Mouse (Mus musculus) myocyte (in vitro differentiated cells): ENCODE data around the gene Ulk4.
A peak's percentile ranks its signal among the peaks of the same experiment; 100 is the strongest.

Experiments
- CEBPB ChIP-seq: IDR thresholded peaks from 2 replicates; pipeline ENCODE4 v1.6.1; 2011; ENCODE audit warnings: mild to moderate bottlenecking, moderate library complexity; ENCODE audit not compliant: poor library complexity, insufficient read depth, severe bottlenecking
- E2F4 ChIP-seq: IDR thresholded peaks from one replicate; pipeline ENCODE4 v1.6.1; 2011; ENCODE audit warnings: mild to moderate bottlenecking, control low read depth, moderate library complexity; ENCODE audit not compliant: insufficient read depth
- MYOD1 ChIP-seq, 3 experiments: IDR thresholded peaks; one replicate each; pipeline ENCODE4 v1.6.1; 2011; ENCODE audit warnings: control low read depth in 2 of 3, low read depth in 2 of 3, mild to moderate bottlenecking in 2 of 3, moderate library complexity in 1 of 3; ENCODE audit not compliant: insufficient read length in 2 of 3, control insufficient read depth in 1 of 3
- MYOG ChIP-seq, 3 experiments: IDR thresholded peaks; one replicate each; pipeline ENCODE4 v1.6.1; 2011; ENCODE audit warnings: control low read depth in 2 of 3, low read depth in 2 of 3, mild to moderate bottlenecking in 2 of 3; ENCODE audit not compliant: insufficient read length in 2 of 3, control insufficient read depth in 1 of 3, insufficient read depth in 1 of 3
- POLR2A ChIP-seq: IDR thresholded peaks from one replicate; pipeline ENCODE4 v1.6.1; 2011; ENCODE audit warnings: low read depth, mild to moderate bottlenecking, control low read depth, moderate library complexity; ENCODE audit not compliant: insufficient read length
- POLR2AphosphoS2 ChIP-seq: IDR thresholded peaks from one replicate; pipeline ENCODE4 v1.6.1; 2011; ENCODE audit warnings: low read depth, control low read depth; ENCODE audit not compliant: insufficient read length
- SRF ChIP-seq: IDR thresholded peaks from one replicate; pipeline ENCODE4 v1.6.1; 2011; ENCODE audit warnings: low read depth; ENCODE audit not compliant: control insufficient read depth, insufficient read length
- TCF12 ChIP-seq: IDR thresholded peaks from one replicate; pipeline ENCODE4 v1.6.1; 2011; ENCODE audit warnings: mild to moderate bottlenecking, control low read depth; ENCODE audit not compliant: poor library complexity, insufficient read depth, severe bottlenecking
- USF1 ChIP-seq: IDR thresholded peaks from one replicate; pipeline ENCODE4 v1.6.1; 2011; ENCODE audit warnings: low read depth, mild to moderate bottlenecking, control low read depth, moderate library complexity

GRCm38 (mm10) chr9:121107101-121107500 lies 169.9 kb downstream of the Ulk4 start:
- TF ChIP-seq POLR2A, result no peak
- no peak for TF ChIP-seq SRF
- TF ChIP-seq MYOD1 (IDR thresholded peaks at IDR 0.05; ENCODE audit: control insufficient read depth in 1 of 3, insufficient read length in 2 of 3, low read depth in 2 of 3), result peak in 2 of 3 experiments; percentile 18 to 33
- no peak for TF ChIP-seq POLR2AphosphoS2
- TF ChIP-seq CEBPB, result no peak
- TF ChIP-seq MYOG (IDR thresholded peaks at IDR 0.05; ENCODE audit: control insufficient read depth in 1 of 3, insufficient read depth in 1 of 3, insufficient read length in 2 of 3, low read depth in 2 of 3), result no peak
- TF ChIP-seq E2F4, result no peak
- TF ChIP-seq USF1, result no peak
- no peak for TF ChIP-seq TCF12
